Mouse (Mus musculus) embryonic facial prominence, embryonic 13.5 days (tissue): ENCODE measurements at regions not wholly inside any gene's neighbourhood (a gene's known extent, or its start where the extent isn't known, plus 50 kb on each side); places are given as distances from the start of the nearest gene placed in this dataset.
A peak's percentile ranks its signal among the peaks of the same experiment; 100 is the strongest.

Source experiments
- ATAC-seq: fragments of 200-750 bp; cut with Nextera tagmentation; 2 replicates; pipeline ENCODE4 v1.8.0; 2017; ENCODE audit warnings: low read depth; ENCODE audit not compliant: insufficient number of reproducible peaks, insufficient read depth, low FRiP score, low TSS enrichment
- H3K27ac ChIP-seq: fragments of 300-500 bp; sonication (generic); 2 replicates; pipeline ENCODE4 v1.5.1; 2015; ENCODE audit warnings: moderate library complexity, mild to moderate bottlenecking, inconsistent platforms
- H3K27me3 ChIP-seq: fragments of 300-500 bp; sonication (generic); 2 replicates; pipeline ENCODE4 v1.6.1; 2015; ENCODE audit warnings: mild to moderate bottlenecking, inconsistent platforms
- H3K36me3 ChIP-seq: fragments of 300-500 bp; sonication (generic); 2 replicates; pipeline ENCODE4 v1.6.1; 2015; ENCODE audit warnings: mild to moderate bottlenecking, inconsistent platforms
- H3K4me1 ChIP-seq: fragments of 300-500 bp; sonication (generic); 2 replicates; pipeline ENCODE4 v1.6.1; 2015; ENCODE audit warnings: inconsistent platforms
- H3K4me2 ChIP-seq: fragments of 300-500 bp; sonication (generic); 2 replicates; pipeline ENCODE4 v1.6.1; 2015; ENCODE audit warnings: moderate library complexity, mild to moderate bottlenecking, inconsistent platforms
- H3K4me3 ChIP-seq: fragments of 300-500 bp; sonication (generic); 2 replicates; pipeline ENCODE4 v1.5.1; 2015; ENCODE audit warnings: mild to moderate bottlenecking, inconsistent platforms
- H3K9ac ChIP-seq: fragments of 300-500 bp; sonication (generic); 2 replicates; pipeline ENCODE4 v1.6.1; 2015; ENCODE audit warnings: mild to moderate bottlenecking, inconsistent platforms
- H3K9me3 ChIP-seq: fragments of 300-500 bp; sonication (generic); 2 replicates; pipeline ENCODE4 v1.6.1; 2016; ENCODE audit warnings: inconsistent platforms
- WGBS: fragments of 180-500 bp; shearing (Covaris S2); methylation state at CpG from one replicate; pipeline ENCODE4 v1.1.7; 2015; ENCODE audit warnings: mixed read lengths; 5-methylcytosine and 5-hydroxymethylcytosine counted together

GRCm38 (mm10) chr9:59096551-59097268, 60.5 kb upstream of the Neo1 start:
- WGBS: 41% methylated on average over 12 of the region's 12 CpGs
- Histone ChIP-seq H3K9me3 (no peaks in the 10 kb centered on the region), H3K4me1 (peaks cover 31% of the 10 kb centered on the region), H3K4me2 (no peak overlapping the region), H3K27me3 (no peaks in the 10 kb centered on the region), H3K27ac (no peak overlapping the region; the same call in 1 of the 2 replicates), H3K36me3 (no peaks in the 10 kb centered on the region), H3K9ac (no peak overlapping the region), H3K4me3 (no peak overlapping the region)
- no peak for ATAC-seq

DNA sequence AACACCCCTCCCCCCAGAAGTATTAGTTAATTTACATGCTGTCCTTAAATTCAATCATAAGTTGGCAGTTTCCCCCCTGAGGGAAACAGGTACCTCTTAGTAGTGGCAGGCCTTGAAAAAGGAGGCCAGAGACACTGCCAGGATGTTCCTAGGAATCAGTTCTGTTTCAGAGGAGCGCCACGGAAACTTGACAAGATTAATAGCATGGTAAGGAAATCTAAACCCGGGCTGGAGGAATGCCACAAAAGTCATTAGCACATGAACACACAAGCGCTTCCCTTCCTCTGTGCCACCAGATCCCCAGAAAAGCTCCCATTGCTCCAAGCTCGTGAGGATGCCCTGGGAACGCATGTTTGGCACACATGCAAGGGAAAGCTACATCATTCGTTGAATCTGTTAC, 59.4 kb upstream of the Neo1 start:
- Histone ChIP-seq H3K4me1 (peaks cover 31% of the 10 kb centered on the region), H3K9ac (no peak overlapping the region), H3K4me2 (no peak overlapping the region), H3K27me3 (no peaks in the 10 kb centered on the region), H3K9me3 (no peaks in the 10 kb centered on the region), H3K4me3 (no peak overlapping the region), H3K27ac (no peak overlapping the region), H3K36me3 (no peaks in the 10 kb centered on the region)
- 75% methylated on average over 7 of the region's 7 CpGs for WGBS
- ATAC-seq: no peak

DNA sequence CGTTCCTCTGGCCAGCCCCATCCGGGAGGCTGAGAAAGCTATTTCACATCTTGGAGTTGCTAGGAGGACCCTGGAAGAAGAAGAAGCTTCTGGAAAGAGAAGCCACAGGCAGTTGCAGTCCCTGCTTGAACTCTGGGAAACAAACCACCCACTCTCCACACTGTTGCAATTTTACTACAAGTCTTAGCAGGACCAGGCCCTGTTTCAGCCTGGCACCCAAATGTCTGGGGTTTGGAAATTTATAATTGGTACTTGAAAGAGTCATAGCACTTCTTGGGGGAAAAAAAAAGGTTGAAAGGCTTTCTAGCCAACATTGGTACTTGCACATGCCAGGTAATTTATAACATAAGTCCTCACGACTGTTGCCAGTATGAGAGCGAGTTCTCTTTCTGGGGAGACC, 57.9 kb upstream of the Neo1 start:
- Histone ChIP-seq H3K4me3 (no peak overlapping the region), H3K27ac (peak overlapping the region; percentile 48; the same call in 1 of the 2 replicates), H3K27me3 (no peaks in the 10 kb centered on the region), H3K9me3 (no peaks in the 10 kb centered on the region), H3K9ac (no peak overlapping the region), H3K4me2 (no peak overlapping the region), H3K4me1 (peaks cover 31% of the 10 kb centered on the region), H3K36me3 (no peaks in the 10 kb centered on the region)
- no peak for ATAC-seq
- WGBS: 57% methylated on average over 4 of the region's 4 CpGs

DNA sequence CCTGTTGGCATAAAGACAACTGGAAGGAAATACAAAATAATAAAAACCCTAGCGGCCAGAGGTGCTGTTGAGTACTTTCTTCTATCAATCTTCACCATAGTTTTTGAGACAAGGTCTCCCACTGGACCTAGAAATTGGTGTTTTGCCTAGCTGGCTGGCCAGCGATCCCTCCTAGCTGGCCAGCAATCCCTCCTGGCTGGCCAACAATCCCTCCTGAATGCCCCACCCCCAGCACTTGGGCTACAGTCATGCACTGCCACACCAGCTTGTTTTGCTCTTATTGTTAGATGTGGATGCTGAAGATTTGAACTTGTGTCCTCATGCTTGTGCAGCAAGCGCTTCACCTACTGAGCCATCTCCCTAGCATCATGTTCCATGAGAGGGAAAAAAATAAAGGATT, 54.9 kb upstream of the Neo1 start:
- H3K4me3 ChIP-seq: no peak overlapping the region
- WGBS: 96% methylated on average over 3 of the region's 3 CpGs
- ATAC-seq: no peak

DNA sequence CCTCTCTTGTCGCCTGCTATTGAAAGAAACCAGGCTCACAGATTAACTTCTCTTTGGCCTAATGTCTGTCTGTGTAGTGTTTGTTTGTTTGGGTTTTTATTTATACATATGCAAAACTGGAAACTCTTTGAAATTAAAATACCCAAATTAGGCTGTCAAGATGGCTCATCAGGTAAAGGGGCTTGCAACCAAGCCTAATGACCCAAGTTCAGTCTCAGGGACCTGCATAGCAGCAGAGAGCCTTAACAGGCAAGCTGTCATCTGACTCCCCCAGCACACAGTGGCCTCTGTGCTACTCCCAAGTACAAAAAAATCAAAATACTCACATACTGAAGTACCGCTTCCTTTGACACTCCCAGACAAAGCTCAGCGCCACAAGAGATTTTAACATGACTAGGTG, 51.5 kb upstream of the Neo1 start:
- Histone ChIP-seq H3K36me3 (no peaks in the 10 kb centered on the region), H3K9me3 (no peaks in the 10 kb centered on the region), H3K9ac (no peak overlapping the region), H3K4me3 (no peak overlapping the region), H3K27me3 (no peaks in the 10 kb centered on the region), H3K4me1 (peaks cover 15% of the 10 kb centered on the region), H3K4me2 (no peak overlapping the region), H3K27ac (0 out of 2 replicates have a peak overlapping the region, but pooled peaks have one; percentile 35)
- no peak for ATAC-seq
- WGBS: 74% methylated on average over 3 of the region's 3 CpGs

More for the DNA sequence above, 54.9 kb upstream of the Neo1 start:
- no peaks in the 10 kb centered on the region for H3K9me3 ChIP-seq
- H3K36me3 ChIP-seq: no peaks in the 10 kb centered on the region
- H3K27ac ChIP-seq: no peak overlapping the region
- peaks cover 28% of the 10 kb centered on the region for H3K4me1 ChIP-seq
- no peak overlapping the region for H3K4me2 ChIP-seq
- H3K9ac ChIP-seq: no peak overlapping the region
- no peaks in the 10 kb centered on the region for H3K27me3 ChIP-seq

- peak overlapping the region; percentile 35; the same call in 1 of the 2 replicates for H3K27ac ChIP-seq
- 35% methylated on average over 9 of the region's 9 CpGs for WGBS
- peaks cover 15% of the 10 kb centered on the region for H3K4me1 ChIP-seq
- no peak for ATAC-seq
- H3K27me3 ChIP-seq: no peaks in the 10 kb centered on the region
- no peak overlapping the region; the same call in 1 of the 2 replicates for H3K4me2 ChIP-seq
- H3K36me3 ChIP-seq: no peaks in the 10 kb centered on the region
- no peak overlapping the region for H3K4me3 ChIP-seq
- H3K9ac ChIP-seq: no peak overlapping the region
- H3K9me3 ChIP-seq: no peaks in the 10 kb centered on the region
Observed at GRCm38 (mm10) chr9:59087112-59087511, 50.9 kb upstream of the Neo1 start.

- no peak for ATAC-seq
- no peak overlapping the region for H3K4me3 ChIP-seq
Observed at GRCm38 (mm10) chr9:59086556-59087102, 50.4 kb upstream of the Neo1 start.

More at GRCm38 (mm10) chr9:59086556-59087102, 50.4 kb upstream of the Neo1 start:
- Histone ChIP-seq H3K27me3 (no peaks in the 10 kb centered on the region), H3K9me3 (no peaks in the 10 kb centered on the region), H3K36me3 (no peaks in the 10 kb centered on the region), H3K9ac (no peak overlapping the region), H3K27ac (peak overlapping the region; percentile 35; the same call in 1 of the 2 replicates), H3K4me2 (no peak overlapping the region), H3K4me1 (peaks cover 15% of the 10 kb centered on the region)
- WGBS: 81% methylated on average over 10 of the region's 10 CpGs
